Mouse (Mus musculus) lung, postnatal 0 days (tissue): ENCODE measurements at regions not wholly inside any gene's neighbourhood (a gene's known extent, or its start where the extent isn't known, plus 50 kb on each side); places are given as distances from the start of the nearest gene placed in this dataset.

Experiments used
- ATAC-seq: fragments of 200-750 bp; cut with Nextera tagmentation; 2 replicates; pipeline ENCODE4 v1.8.0; 2017; ENCODE audit warnings: moderate library complexity
- DNase-seq: peaks from one replicate; pipeline ENCODE4 v3.0.0-alpha.2; 2016; ENCODE audit warnings: low spot score
- H3K27ac ChIP-seq: fragments of 300-500 bp; sonication (generic); 2 replicates; pipeline ENCODE4 v1.5.1; 2014; ENCODE audit warnings: antibody characterized with exemption, mild to moderate bottlenecking, low read length, mixed read lengths
- H3K27me3 ChIP-seq: fragments of 300-500 bp; sonication (generic); replicated peaks from 2 replicates; pipeline ENCODE4 v1.6.1; 2014; ENCODE audit warnings: low read length, mixed read lengths; ENCODE audit not compliant: insufficient read depth
- H3K36me3 ChIP-seq: fragments of 300-500 bp; sonication (generic); 2 replicates; pipeline ENCODE4 v1.6.1; 2014; ENCODE audit warnings: low read length, mixed read lengths; ENCODE audit not compliant: insufficient read depth
- H3K4me1 ChIP-seq: fragments of 300-500 bp; sonication (generic); 2 replicates; pipeline ENCODE4 v1.6.1; 2014; ENCODE audit warnings: antibody characterized with exemption, low read depth, low read length, mixed read lengths; ENCODE audit not compliant: insufficient read depth
- H3K4me2 ChIP-seq: fragments of 300-500 bp; sonication (generic); replicated peaks from 2 replicates; pipeline ENCODE4 v1.6.1; 2014; ENCODE audit warnings: low read depth, mild to moderate bottlenecking, low read length, moderate library complexity, mixed read lengths
- H3K4me3 ChIP-seq: fragments of 300-500 bp; sonication (generic); 2 replicates; pipeline ENCODE4 v1.5.1; 2014; ENCODE audit warnings: low read depth, low read length
- H3K9ac ChIP-seq: fragments of 300-500 bp; sonication (generic); replicated peaks from 2 replicates; pipeline ENCODE4 v1.6.1; 2014; ENCODE audit warnings: low read depth, mild to moderate bottlenecking
- H3K9me3 ChIP-seq: fragments of 300-500 bp; sonication (generic); 2 replicates; pipeline ENCODE4 v1.6.1; 2016; ENCODE audit warnings: low read length, mixed read lengths
- CTCF ChIP-seq: IDR thresholded peaks from 2 replicates; pipeline ENCODE4 v1.5.1; 2016; ENCODE audit warnings: antibody characterized with exemption, mild to moderate bottlenecking
- EP300 ChIP-seq: IDR thresholded peaks from 2 replicates; pipeline ENCODE4 v1.6.1; 2016; ENCODE audit warnings: antibody characterized with exemption, mild to moderate bottlenecking, control low read depth
- WGBS: fragments of 180-500 bp; shearing (Covaris S2); extraction: QIAGEN DNeasy Blood & Tissue Kit; methylation state at CpG from one replicate; pipeline ENCODE4 v1.1.7; 2014; 5-methylcytosine and 5-hydroxymethylcytosine counted together

- Histone ChIP-seq H3K36me3 (no peaks in the 10 kb centered on the region), H3K27me3 (no peaks in the 10 kb centered on the region), H3K4me3 (no peak overlapping the region), H3K9ac (no peak overlapping the region), H3K4me2 (no peak overlapping the region), H3K9me3 (no peaks in the 10 kb centered on the region), H3K27ac (no peak overlapping the region), H3K4me1 (no peaks in the 10 kb centered on the region)
- no peak for TF ChIP-seq EP300
- no peak for TF ChIP-seq CTCF
- WGBS, result 76% methylated on average over 13 of the region's 13 CpGs
- ATAC-seq (no peak), DNase-seq (no peak)
Measured at GRCm38 (mm10) chr1:75612083-75612720, 66.1 kb downstream of the Slc4a3 start.

- H3K4me3 ChIP-seq, result no peak overlapping the region
- H3K27me3 ChIP-seq, result no peaks in the 10 kb centered on the region
- H3K27ac ChIP-seq, result no peak overlapping the region
- no peak overlapping the region for H3K4me2 ChIP-seq
- H3K9me3 ChIP-seq, result no peaks in the 10 kb centered on the region
- 30% methylated on average over 2 of the region's 2 CpGs for WGBS
- H3K9ac ChIP-seq, result no peak overlapping the region
- DNase-seq (no peak), ATAC-seq (no peak)
- H3K36me3 ChIP-seq, result no peaks in the 10 kb centered on the region
- H3K4me1 ChIP-seq, result no peaks in the 10 kb centered on the region
- TF ChIP-seq EP300 (no peak), CTCF (no peak)
Measured at GRCm38 (mm10) chr1:75613206-75613605, 67.1 kb downstream of the Slc4a3 start.

- Histone ChIP-seq H3K4me3 (no peak overlapping the region), H3K9ac (no peak overlapping the region), H3K27me3 (no peaks in the 10 kb centered on the region), H3K4me2 (no peak overlapping the region), H3K27ac (no peak overlapping the region), H3K9me3 (no peaks in the 10 kb centered on the region), H3K4me1 (no peaks in the 10 kb centered on the region), H3K36me3 (no peaks in the 10 kb centered on the region)
- no peak for ATAC-seq
- DNase-seq, result no peak
- WGBS, result 90% methylated on average over 2 of the region's 2 CpGs
- no peak for TF ChIP-seq CTCF
- no peak for TF ChIP-seq EP300
Measured at GRCm38 (mm10) chr1:75616971-75617370, 70.9 kb downstream of the Slc4a3 start.

- no peaks in the 10 kb centered on the region for H3K9me3 ChIP-seq
- no peak for DNase-seq
Measured at GRCm38 (mm10) chr1:75618367-75618790, 72.3 kb downstream of the Slc4a3 start.

GRCm38 (mm10) chr1:75630287-75630686, 84.2 kb downstream of the Slc4a3 start:
- 73% methylated on average over 2 of the region's 2 CpGs for WGBS

More at GRCm38 (mm10) chr1:75618367-75618790, 72.3 kb downstream of the Slc4a3 start:
- Histone ChIP-seq H3K27ac (no peak overlapping the region), H3K27me3 (no peaks in the 10 kb centered on the region), H3K36me3 (no peaks in the 10 kb centered on the region), H3K9ac (no peak overlapping the region), H3K4me1 (no peaks in the 10 kb centered on the region), H3K4me2 (no peak overlapping the region), H3K4me3 (no peak overlapping the region)
- peak; percentile 60; the same call in 1 of the 2 replicates for ATAC-seq
- TF ChIP-seq CTCF (no peak), EP300 (peak; percentile 93)
- WGBS, result 34% methylated on average over 7 of the region's 7 CpGs

GRCm38 (mm10) chr1:75631729-75632128, 85.7 kb downstream of the Slc4a3 start:
- Histone ChIP-seq H3K9me3 (no peaks in the 10 kb centered on the region), H3K4me3 (no peak overlapping the region), H3K4me2 (no peak overlapping the region), H3K27me3 (no peaks in the 10 kb centered on the region), H3K9ac (no peak overlapping the region), H3K36me3 (no peaks in the 10 kb centered on the region), H3K4me1 (no peaks in the 10 kb centered on the region), H3K27ac (no peak overlapping the region)
- ATAC-seq, result no peak
- 42% methylated on average over 1 of the region's 1 CpGs for WGBS
- TF ChIP-seq CTCF (no peak), EP300 (no peak)
- DNase-seq, result no peak

More at GRCm38 (mm10) chr1:75630287-75630686, 84.2 kb downstream of the Slc4a3 start:
- H3K4me1 ChIP-seq, result no peaks in the 10 kb centered on the region
- ATAC-seq, result no peak
- H3K27ac ChIP-seq, result no peak overlapping the region
- no peak overlapping the region for H3K9ac ChIP-seq
- no peak for DNase-seq
- TF ChIP-seq CTCF (no peak), EP300 (no peak)
- H3K4me3 ChIP-seq, result no peak overlapping the region
- no peak overlapping the region for H3K4me2 ChIP-seq
- no peaks in the 10 kb centered on the region for H3K9me3 ChIP-seq
- H3K27me3 ChIP-seq, result no peaks in the 10 kb centered on the region
- no peaks in the 10 kb centered on the region for H3K36me3 ChIP-seq
